Mouse (Mus musculus) heart, embryonic 13.5 days (tissue): ENCODE results near the gene Vmn2r-ps159. TPM values are rescaled to one million over a fixed set of nuclear protein-coding genes. Genes with fewer than 3 reads are reported as not detected.
"Not testable (repeated sequence)": the region's sequence is repeated elsewhere in the genome, so short reads cannot be mapped to it uniquely, and the experiment has no call there.

ENCODE experiments used
- ATAC-seq: fragments of 200-750 bp; cut with Nextera tagmentation; 2 replicates; pipeline ENCODE4 v1.8.0; 2017; ENCODE audit warnings: moderate TSS enrichment; ENCODE audit not compliant: insufficient number of reproducible peaks, low FRiP score, low TSS enrichment; ENCODE audit errors: extremely low read depth
- H3K27ac ChIP-seq: fragments of 300-500 bp; sonication (generic); replicated peaks from 2 replicates; pipeline ENCODE4 v1.5.1; 2015; ENCODE audit warnings: moderate library complexity, mild to moderate bottlenecking, inconsistent platforms
- H3K27me3 ChIP-seq: fragments of 300-500 bp; sonication (generic); replicated peaks from 2 replicates; pipeline ENCODE4 v1.6.1; 2015; ENCODE audit warnings: mild to moderate bottlenecking, inconsistent platforms
- H3K36me3 ChIP-seq: fragments of 300-500 bp; sonication (generic); 2 replicates; pipeline ENCODE4 v1.6.1; 2015; ENCODE audit warnings: mild to moderate bottlenecking, inconsistent platforms
- H3K4me1 ChIP-seq: fragments of 300-500 bp; sonication (generic); 2 replicates; pipeline ENCODE4 v1.6.1; 2015; ENCODE audit warnings: inconsistent platforms
- H3K4me2 ChIP-seq: fragments of 300-500 bp; sonication (generic); 2 replicates; pipeline ENCODE4 v1.6.1; 2015; ENCODE audit warnings: inconsistent platforms, mild to moderate bottlenecking, moderate library complexity
- H3K4me3 ChIP-seq: fragments of 300-500 bp; sonication (generic); 2 replicates; pipeline ENCODE4 v1.5.1; 2015; ENCODE audit warnings: moderate library complexity, mild to moderate bottlenecking, inconsistent platforms
- H3K9ac ChIP-seq: fragments of 300-500 bp; sonication (generic); 2 replicates; pipeline ENCODE4 v1.6.1; 2015; ENCODE audit warnings: inconsistent platforms, mild to moderate bottlenecking, moderate library complexity
- H3K9me3 ChIP-seq: fragments of 300-500 bp; sonication (generic); 2 replicates; pipeline ENCODE4 v1.6.1; 2016; ENCODE audit warnings: inconsistent platforms
- WGBS: fragments of 180-500 bp; shearing (Covaris S2); methylation state at CpG from one replicate; pipeline ENCODE4 v1.1.7; 2015; ENCODE audit warnings: mixed read lengths; 5-methylcytosine and 5-hydroxymethylcytosine counted together
- polyA plus RNA-seq: library from polyadenylated mRNA; unstranded; fragments of >200 nt; fragmentation: Nextera tagmentation; extraction: Ambion mirVana; gene quantifications from 2 replicates; pipeline ENCODE4 v1.2.1, GENCODE M21; 2015

Gene Vmn2r-ps159
- not detected in 2 replicates for polyA plus RNA-seq

- H3K27me3 ChIP-seq, H3K4me1 ChIP-seq, H3K9me3 ChIP-seq, H3K36me3 ChIP-seq, ATAC-seq, H3K9ac ChIP-seq, H3K27ac ChIP-seq, H3K4me2 ChIP-seq, H3K4me3 ChIP-seq: not testable (repeated sequence)
- 59% methylated on average over 3 of the region's 3 CpGs for WGBS
Measured at GRCm38 (mm10) chr4:156330803-156331202, at the start of gene Vmn2r-ps159. Vmn2r-ps159 (plus strand) TSS chr4:156331103.

DNA sequence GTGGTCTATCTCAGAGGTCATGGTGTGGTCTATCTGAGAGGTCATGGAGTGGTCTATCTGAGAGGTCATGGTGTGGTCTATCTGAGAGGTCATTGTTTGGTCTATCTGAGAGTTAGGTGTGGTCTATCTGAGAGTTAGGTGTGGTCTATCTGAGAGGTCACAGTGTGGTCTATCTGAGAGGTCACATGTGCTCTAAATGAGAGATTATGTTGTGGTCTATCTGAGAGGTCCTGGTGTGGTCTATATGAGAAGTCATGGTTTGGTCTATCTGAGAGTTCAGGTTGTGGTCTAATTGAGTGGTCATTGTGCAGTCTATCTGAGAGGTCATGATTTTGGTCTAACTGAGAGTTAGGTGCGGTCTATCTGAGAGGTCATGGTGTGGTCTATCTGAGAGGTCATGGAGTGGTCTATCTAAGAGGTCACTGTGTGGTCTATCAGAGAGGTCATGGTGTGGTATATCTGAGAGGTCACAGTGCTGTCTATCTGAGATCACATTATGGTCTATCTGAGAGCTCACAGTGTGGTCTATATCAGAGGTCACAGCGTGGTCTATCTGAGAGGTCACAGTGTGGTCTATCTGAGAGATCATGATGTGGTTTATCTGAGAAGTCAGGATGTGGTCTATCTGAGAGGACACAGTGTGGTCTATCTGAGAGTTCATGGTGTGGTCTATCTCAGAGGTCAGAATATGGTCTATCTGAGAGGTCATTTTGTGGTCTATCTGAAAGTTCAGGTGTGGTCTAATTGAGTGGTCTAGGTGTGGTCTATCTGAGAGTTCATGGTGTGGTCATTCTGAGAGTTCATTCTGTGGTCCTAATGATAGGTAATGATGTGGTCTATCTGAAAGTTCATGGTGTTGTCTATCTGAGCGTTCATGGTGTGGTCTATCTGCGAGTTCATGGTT, 10.9 kb downstream of the Vmn2r-ps159 start:
- 64% methylated on average over 4 of the region's 4 CpGs for WGBS
- H3K36me3 ChIP-seq, result not testable (repeated sequence)
- peaks cover 29% of the 10 kb centered on the region for H3K9me3 ChIP-seq

DNA sequence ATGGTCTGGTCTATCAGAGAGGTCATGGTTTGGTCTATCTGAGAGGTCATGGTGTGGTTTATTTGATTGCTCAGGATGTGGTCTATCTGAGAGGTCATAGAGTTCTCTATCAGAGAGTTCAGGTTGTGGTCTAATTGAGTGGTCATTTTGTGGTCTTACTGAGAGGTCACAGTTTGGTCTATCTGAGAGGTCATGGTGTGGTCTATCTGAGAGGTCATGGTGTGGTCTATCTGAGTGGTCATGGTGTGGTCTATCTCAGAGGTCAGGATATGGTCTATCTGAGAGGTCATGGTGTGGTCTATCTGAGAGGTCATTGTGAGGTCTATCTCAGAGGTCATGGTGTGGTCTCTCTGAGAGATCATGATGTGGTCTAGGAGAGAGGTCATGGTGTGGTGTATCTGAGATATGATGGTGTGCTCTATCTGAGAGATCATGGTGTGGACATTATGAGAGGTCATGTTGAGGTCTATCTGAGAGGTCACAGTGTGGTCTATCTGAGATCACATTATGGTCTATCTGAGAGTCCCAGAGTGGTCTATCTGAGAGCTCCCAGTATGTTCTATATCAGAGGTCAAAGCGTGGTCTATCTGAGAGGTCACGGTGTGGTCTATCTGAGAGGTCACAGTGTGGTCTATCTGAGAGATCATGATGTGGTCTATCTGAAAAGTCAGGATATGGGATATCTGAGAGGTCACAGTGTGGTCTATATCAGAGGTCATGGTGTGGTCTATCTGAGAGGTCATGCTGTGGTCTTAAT, 11.8 kb downstream of the Vmn2r-ps159 start:
- no peak overlapping the region for H3K4me2 ChIP-seq
- H3K9ac ChIP-seq, result no peak overlapping the region
- H3K4me1 ChIP-seq, result no peaks in the 10 kb centered on the region
- 69% methylated on average over 2 of the region's 2 CpGs for WGBS
- H3K9me3 ChIP-seq, result peaks cover 29% of the 10 kb centered on the region
- H3K27ac ChIP-seq, result no peak overlapping the region
- no peak overlapping the region for H3K4me3 ChIP-seq
- H3K36me3 ChIP-seq, result no peaks in the 10 kb centered on the region
- no peaks in the 10 kb centered on the region for H3K27me3 ChIP-seq
- ATAC-seq, result peak; percentile 69

More for the DNA sequence above, 10.9 kb downstream of the Vmn2r-ps159 start:
- H3K4me3 ChIP-seq, H3K27ac ChIP-seq, H3K9ac ChIP-seq, H3K27me3 ChIP-seq, H3K4me2 ChIP-seq, H3K4me1 ChIP-seq: not testable (repeated sequence)
- ATAC-seq, result 0 out of 2 replicates have a peak, but pooled peaks have one; percentile 19

- H3K4me1 ChIP-seq, result no peaks in the 10 kb centered on the region
- 74% methylated on average over 1 of the region's 1 CpGs for WGBS
- H3K4me3 ChIP-seq, result no peak overlapping the region
- no peak overlapping the region for H3K9ac ChIP-seq
- 0 out of 2 replicates have a peak, but pooled peaks have one; percentile 21 for ATAC-seq
- no peaks in the 10 kb centered on the region for H3K36me3 ChIP-seq
- H3K27me3 ChIP-seq, result no peaks in the 10 kb centered on the region
- H3K27ac ChIP-seq, result no peak overlapping the region
- no peak overlapping the region for H3K4me2 ChIP-seq
- H3K9me3 ChIP-seq, result peaks cover 29% of the 10 kb centered on the region
Measured at GRCm38 (mm10) chr4:156343332-156343731, 12.4 kb downstream of the Vmn2r-ps159 start.

- H3K27ac ChIP-seq, H3K4me2 ChIP-seq, ATAC-seq, H3K4me1 ChIP-seq, H3K9ac ChIP-seq, H3K4me3 ChIP-seq, H3K36me3 ChIP-seq, H3K27me3 ChIP-seq, H3K9me3 ChIP-seq: not testable (repeated sequence)
- WGBS, result 55% methylated on average over 3 of the region's 3 CpGs
Measured at GRCm38 (mm10) chr4:156356756-156357437, 26.0 kb downstream of the Vmn2r-ps159 start.

Other genes with a start within 250 kb of the Vmn2r-ps159 start
- 16.2 and 18.0 TPM in 2 replicates for gene 9430015G10Rik, start 221.1 kb upstream of the Vmn2r-ps159 start, polyA plus RNA-seq
- gene Rnf223, start 200.6 kb upstream of the Vmn2r-ps159 start, polyA plus RNA-seq, result 0.16 and 0.22 TPM in 2 replicates
- 43.8 and 45.3 TPM in 2 replicates for gene Agrn, start 133.6 kb upstream of the Vmn2r-ps159 start, polyA plus RNA-seq
- 3.5 and 4.3 TPM in 2 replicates for gene Isg15, start 130.3 kb upstream of the Vmn2r-ps159 start, polyA plus RNA-seq
- gene AW011738, start 127.8 kb upstream of the Vmn2r-ps159 start, polyA plus RNA-seq, result 3.2 and 3.3 TPM in 2 replicates
- gene Perm1, start 115.2 kb upstream of the Vmn2r-ps159 start, polyA plus RNA-seq, result 2.7 and 3.0 TPM in 2 replicates
- gene Plekhn1, start 96.2 kb upstream of the Vmn2r-ps159 start, polyA plus RNA-seq, result 13.1 and 13.3 TPM in 2 replicates
- 39.3 and 41.8 TPM in 2 replicates for gene Noc2l, start 95.1 kb upstream of the Vmn2r-ps159 start, polyA plus RNA-seq
- gene Samd11, start 75.4 kb upstream of the Vmn2r-ps159 start, polyA plus RNA-seq, result 1.2 TPM in 2 replicates